Mouse (Mus musculus) gastrocnemius, postnatal 36 days (tissue): ENCODE data around the gene Miox. TPM values are rescaled to one million over a fixed set of nuclear protein-coding genes. Genes with fewer than 3 reads are reported as not detected.
A peak's percentile ranks its signal among the peaks of the same experiment; 100 is the strongest.

ENCODE experiments used
- DNase-seq, 2 experiments: peaks; one replicate each; pipeline ENCODE4 v3.0.0; 2022
- intact Hi-C: fragments of 180-260 bp; cut with DNase I; formaldehyde crosslinking; loops from one replicate; pipeline ENCODE4 v1.15.1; 2025
- total RNA-seq, 2 experiments: library from RNA; stranded (reverse); gene quantifications; 2 replicates each; pipeline ENCODE4 v1.2.3; 2021

Miox gene
- total RNA-seq, 2 experiments from 2014 or later = not detected

DNA sequence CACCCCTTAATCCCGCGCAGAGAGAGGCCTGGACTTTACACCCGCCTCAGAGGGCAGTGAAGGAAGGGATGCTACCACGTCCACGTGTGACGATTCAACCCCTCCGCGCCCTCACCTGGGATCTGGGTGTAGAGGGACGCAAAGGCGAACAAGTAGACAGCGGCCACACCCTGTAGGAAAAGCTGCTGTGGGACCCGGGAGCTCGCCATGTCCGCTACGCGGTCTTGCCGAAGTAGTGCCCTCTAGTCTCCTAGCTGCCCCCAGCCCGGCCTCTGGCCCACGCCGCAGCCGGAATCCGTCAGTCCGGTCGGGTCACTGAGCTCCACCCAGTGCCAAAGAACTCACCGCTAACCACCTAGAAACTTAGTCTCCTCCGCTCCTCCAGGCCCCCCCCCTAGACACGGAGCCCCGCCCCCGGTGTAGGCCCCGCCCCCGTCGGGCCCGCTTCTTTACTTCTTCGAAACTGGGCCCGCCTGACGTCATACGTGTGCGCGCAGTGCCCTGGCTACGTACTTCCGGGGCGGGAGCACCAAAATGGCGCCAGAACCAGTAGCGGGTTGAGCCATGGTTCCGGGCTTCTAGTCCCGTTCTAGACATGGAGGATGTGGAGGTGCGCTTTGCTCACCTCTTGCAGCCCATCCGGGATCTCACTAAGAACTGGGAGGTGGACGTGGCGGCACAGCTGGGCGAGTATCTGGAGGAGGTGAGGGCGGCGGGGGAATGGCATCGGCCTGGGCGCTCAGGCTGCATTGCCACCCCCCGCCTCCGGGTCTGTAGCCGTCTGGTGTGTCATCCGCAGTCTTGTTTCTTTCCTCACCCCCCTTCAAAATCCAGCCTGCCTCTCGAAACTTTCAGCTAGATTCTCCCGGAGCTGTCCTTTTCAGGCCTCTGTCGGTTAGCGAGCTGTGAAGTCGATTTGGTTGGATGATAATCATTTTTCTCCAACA is 21.3 kb downstream of the Miox start, which contains the start of the genes Lmf2 and Ncaph2:
Gene Lmf2 (minus strand): TSS at position 419 of the 947 bp plus-strand sequence.
Gene Ncaph2 (plus strand): TSS at position 479 of the 947 bp plus-strand sequence.
- peak; percentile 94 for DNase-seq
- intact Hi-C loops = no loop called here

DNA sequence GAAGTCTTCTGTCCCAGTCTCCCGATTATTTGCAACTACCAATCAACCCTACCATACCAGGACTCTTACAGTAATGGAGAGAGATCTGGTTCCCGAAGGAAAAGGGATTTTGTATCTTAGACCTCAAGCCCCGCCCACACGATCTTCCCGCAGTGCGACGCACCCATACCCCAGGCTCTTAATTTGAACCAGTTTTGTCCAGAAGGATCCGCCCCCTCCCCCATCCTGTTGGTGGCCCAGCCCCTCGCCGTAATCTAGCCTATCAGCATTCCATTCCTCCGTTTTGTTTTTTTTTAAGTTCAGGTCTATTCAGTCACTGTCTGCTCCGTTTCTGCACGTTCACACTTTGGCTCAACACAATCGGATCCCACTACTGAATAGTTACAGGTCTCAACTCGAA is 22.2 kb downstream of the Miox start:
- intact Hi-C loops = no loop called here
- no peak for DNase-seq

DNA sequence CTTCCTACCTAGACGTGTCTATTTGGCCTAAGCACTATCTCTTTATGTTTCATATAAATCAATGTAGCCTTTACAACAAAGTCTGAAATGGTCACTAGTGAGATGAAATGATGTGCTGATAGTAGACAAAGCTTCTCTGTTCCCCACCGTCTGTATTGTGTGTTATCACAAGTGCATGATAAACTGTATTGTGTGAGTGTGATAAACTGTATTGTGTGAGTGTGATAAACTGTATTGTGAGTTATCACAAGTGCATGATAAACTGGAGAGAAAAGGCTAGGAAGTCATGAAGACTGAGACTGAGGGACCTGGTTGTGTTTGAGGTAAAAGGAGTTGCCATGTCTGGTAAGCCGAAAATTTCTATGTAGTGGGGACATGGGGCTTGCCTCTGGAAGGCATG is 24.6 kb downstream of the Miox start:
- DNase-seq = no peak
- intact Hi-C loops = no loop called here

DNA sequence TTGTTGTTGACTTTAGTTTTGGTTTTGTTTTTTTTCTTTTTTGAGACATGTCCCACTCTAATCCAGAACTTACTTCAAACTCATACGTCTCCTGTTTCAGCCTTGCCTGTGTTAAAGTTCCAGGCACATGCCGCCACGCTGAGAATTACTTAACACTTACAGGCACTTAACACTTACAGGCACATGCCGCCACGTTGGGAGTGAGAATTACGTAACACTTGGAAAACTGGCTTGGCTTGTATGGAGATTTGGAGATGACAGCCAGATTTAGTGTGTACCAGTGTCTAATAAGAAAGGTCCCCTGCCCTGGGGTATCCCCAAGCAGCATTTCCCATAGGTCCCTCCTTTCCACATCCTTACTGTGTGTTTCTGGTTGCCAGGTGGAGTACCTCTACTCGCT is 28.9 kb downstream of the Miox start:
- intact Hi-C loops = no loop called here
- no peak for DNase-seq

DNA sequence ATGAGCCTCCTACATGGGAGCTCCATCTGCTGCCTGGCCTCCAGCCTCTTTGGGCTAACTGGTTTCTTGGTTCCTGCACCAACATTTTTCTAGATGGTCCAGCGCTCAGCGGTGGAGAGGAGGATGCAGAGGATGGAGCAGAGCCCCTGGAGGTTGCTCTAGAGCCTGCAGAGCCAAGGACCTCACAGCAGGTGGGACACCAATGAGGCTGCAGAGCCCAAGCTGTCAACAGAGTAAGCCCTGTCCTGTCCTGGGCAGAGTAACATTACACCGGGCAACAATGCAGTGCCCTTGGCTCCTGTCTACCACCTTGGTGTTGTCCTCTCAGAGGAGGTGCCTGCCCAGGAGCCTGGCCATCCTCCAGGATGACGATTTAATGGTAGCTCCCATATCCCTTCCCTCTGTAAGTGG is 30.9 kb downstream of the Miox start:
- intact Hi-C loops = no loop called here
- no peak for DNase-seq

DNA sequence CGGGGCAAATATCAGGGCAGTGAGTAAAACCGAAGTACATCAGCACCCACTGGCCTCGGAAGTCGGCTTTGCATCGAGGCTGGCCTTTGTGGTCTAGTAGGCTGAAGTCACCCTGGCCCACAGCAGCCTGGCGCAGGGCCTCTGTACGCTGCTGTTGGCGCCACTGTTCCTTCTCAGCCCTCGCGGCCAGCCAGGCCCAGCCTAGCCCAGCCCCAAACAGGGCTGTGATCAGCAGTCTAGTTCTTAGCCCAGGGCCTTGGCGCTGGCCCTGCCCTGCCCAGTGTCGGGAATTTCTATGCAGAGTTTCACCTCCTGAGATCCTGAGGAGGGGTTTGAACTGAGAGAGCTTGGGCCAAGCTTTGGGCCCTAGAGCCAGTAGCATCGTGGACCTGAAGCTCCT is 37.9 kb downstream of the Miox start:
- intact Hi-C loops = loop anchor here (5.0 kb wide), 1 partner anchor 55 kb away; the partner anchor contains the start of genes C730034F03Rik, Chkb, Cpt1b and Gm44502
- DNase-seq = no peak

DNA sequence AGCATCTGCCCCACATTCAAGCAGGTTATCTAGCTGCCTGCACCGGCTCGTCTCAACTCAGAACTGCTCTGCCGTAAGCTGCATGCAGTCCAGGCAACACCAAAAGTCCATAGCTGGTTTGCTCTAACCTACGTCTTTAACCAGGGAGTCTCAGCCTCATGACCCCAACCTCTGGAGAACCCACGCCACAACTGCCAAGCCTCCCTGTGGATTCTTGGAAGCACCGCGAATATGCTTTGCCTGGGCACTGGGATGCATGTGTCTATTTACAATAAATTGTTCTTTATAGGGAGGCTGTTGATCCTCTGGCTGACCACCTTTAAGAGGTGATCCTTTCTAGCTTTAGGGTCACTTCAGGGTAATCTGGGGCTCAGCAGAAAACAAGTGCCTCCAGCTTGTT is 38.3 kb downstream of the Miox start:
- intact Hi-C loops = loop anchor here (5.0 kb wide), 1 partner anchor 55 kb away; the partner anchor contains the start of genes C730034F03Rik, Chkb, Cpt1b and Gm44502

DNA sequence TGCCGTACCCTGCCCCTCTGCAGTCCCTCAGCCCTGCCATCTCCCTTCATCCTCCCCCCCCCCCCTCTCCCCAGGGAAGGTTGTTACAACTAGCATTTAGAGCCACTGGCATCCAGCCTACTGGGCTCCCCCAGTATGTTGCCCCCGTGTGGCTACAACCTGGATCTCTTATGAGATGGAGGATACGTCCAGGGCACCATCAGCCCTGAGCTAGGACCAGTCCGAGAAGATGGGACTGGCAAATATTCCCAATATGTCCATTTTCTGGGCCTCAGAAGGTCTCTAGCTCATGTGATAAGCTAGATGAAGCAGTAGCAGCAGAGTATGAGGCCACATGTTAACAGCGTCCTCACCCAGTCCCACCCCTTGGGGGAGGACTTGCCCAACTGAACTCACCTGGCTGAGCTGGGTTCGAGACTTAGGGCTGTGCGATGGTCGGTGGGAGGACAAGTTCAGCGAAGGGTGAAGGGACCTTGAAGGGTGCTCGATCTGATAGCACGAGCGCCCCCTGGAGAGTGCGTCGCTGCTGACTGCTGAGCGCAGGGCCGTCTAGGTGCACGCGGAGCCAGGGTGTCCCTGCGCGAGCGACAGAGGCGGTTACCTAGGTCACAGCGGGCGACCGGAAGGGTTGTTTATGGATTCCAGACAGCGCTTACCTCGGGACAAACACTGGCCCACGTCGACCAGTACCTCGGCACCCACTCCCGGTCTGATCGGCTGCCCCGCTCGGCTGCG is 39.0 kb downstream of the Miox start:
- DNase-seq = peak; percentile 78 to 80
- intact Hi-C loops = loop anchor here (5.0 kb wide), 1 partner anchor 54 kb away; the partner anchor contains the start of genes C730034F03Rik, Chkb, Cpt1b and Gm44502

More for the DNA sequence above, 38.3 kb downstream of the Miox start:
- DNase-seq = no peak

DNA sequence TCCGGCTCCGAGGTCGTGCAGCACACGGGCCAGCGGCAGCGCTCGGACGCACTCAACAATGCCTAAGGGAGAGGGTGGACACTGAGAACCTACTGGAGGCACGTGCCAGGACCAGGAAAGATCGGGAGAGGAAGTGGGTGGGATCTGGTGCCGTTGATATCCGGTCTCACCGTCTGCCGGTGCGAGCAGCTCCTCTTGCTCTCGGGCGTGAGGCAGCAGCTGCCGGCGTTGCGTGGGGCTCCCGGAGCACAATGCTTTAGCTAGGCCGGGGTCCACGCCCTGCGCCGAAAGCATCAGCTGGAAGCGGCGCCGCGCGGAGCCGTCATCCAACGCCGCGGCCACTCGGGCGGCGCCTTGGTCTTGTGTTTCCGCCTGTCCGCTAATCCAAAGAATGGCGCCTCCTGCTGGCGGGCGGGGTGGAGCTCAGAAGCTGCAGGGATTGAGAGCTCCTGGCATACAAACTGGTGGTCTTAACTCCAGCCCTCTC is 39.6 kb downstream of the Miox start, which contains the start of gene Sco2:
Gene Sco2 (minus strand): TSS at position 85 of the 487 bp plus-strand sequence.
- peak; percentile 92 to 95 for DNase-seq
- intact Hi-C loops = loop anchor here (5.0 kb wide), 1 partner anchor 53 kb away; the partner anchor contains the start of genes C730034F03Rik, Chkb, Cpt1b and Gm44502

DNA sequence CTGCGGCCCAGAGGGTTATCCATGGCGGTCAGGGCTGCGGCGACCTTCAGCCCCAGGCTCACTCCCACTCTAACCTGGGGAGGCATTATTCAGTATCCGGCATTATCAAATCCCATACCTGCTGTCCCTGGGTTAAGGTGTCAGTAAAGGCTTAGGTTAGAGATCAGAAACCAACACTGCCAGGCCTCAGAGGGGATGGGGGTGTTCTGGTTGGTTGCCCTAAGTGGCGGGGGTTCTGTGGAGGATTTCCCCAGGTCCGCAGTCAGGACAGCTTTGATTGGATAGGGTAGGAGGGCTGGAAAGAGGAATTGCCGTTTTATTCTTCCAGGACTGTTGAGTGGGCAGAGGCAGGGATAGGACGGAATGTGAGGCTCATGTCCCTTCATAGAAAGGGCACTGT is 40.1 kb downstream of the Miox start:
- DNase-seq = no peak
- intact Hi-C loops = loop anchor here (5.0 kb wide), 1 partner anchor 53 kb away; the partner anchor contains the start of genes C730034F03Rik, Chkb, Cpt1b and Gm44502

DNA sequence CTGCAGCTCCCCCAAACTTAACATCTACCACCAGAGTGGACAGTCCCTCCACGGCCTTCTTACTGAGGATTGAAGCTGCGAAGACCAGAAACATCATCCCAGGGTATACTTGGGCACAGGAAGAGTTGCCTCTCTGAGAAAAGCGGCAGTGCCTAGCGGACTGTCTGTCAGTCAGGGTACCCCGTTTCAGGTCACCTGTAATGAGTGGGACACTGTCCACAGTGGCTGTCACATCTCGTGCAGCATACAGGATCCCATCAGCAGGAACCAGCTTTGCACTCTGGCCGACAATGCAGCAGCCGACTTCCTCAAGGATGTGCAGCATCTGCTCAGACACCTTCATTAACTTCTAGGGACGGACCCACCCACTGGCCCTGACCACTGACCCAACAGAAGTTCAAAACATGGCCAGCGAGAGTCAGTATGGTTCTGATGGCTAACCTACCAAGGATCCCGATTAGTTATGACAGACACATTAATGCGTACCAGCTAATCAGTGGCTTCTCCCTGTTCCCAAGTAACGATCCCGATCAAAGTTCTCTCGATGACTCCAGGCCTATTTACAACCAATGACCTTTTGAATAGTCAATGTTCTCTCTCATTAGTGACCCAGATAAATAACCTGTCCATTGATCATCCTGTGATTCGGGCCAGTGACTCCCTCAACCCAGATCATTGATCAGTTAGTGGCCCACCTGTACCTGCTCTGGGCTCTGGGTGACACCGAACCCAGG is 40.8 kb downstream of the Miox start:
- intact Hi-C loops = loop anchor here (5.0 kb wide), 1 partner anchor 52 kb away; the partner anchor contains the start of genes C730034F03Rik, Chkb, Cpt1b and Gm44502

DNA sequence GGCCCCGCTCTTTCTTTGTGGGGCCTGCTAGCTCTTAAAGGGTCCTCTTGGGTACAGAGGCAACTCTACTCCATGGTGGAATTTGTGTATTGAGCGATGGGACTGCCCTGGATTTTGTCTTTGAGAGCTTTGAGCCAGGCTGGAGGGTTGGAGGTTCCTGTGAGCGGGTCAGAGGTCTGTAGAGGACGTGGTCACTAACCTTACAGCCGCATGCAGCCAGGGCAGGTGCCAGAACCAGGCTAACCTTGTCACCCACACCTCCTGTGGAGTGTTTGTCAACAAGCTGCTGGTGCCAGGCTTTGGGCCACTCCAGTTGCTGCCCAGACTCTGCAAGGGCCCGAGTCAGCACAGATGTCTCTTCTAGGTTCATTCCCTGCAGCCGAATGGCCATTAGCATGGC is 41.8 kb downstream of the Miox start:
- no peak for DNase-seq
- intact Hi-C loops = no loop called here

More for the DNA sequence above, 40.8 kb downstream of the Miox start:
- no peak for DNase-seq

DNA sequence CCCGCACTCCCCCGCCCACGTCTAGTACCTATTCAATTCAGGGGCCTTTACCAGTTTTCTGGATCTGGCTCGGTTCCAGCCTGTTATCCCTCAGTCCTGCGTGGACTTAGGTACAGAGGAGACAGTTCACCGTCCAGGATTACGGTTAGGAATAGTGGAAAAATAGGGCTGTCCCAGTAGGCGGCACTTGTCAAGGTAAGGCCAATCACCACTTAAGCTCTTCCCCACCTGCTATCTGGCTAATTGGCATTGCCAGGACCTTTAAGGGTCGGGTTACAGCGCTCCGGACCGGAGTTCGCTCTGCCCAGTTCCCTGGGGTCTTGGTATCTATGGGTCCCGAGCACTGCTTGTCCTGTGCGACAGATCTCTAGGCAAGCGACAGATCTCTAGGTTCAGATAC is 42.8 kb downstream of the Miox start, which contains the start of gene Tymp:
Gene Tymp (minus strand): TSS at position 83 of the 400 bp plus-strand sequence.
- intact Hi-C loops = no loop called here
- no peak for DNase-seq

DNA sequence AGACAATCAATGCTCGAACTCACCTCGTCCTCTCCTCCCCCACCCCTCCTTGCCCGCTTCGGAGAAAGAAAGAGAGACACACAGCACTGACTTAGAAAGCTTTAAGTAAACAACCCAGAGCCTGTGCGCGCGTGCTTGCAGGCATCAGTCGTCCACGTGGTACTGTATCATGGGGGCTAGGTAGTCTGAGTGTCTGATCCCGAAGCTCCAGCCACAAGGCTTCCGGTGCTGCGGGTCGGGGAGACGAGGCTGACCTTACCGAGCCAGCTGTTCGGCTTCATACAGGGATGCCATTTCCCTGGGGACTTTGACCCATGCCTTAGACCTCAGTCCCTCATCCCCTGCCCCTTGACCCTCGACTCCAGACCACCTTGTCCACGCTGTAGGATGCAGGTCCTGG is 43.2 kb downstream of the Miox start:
- intact Hi-C loops = no loop called here

DNA sequence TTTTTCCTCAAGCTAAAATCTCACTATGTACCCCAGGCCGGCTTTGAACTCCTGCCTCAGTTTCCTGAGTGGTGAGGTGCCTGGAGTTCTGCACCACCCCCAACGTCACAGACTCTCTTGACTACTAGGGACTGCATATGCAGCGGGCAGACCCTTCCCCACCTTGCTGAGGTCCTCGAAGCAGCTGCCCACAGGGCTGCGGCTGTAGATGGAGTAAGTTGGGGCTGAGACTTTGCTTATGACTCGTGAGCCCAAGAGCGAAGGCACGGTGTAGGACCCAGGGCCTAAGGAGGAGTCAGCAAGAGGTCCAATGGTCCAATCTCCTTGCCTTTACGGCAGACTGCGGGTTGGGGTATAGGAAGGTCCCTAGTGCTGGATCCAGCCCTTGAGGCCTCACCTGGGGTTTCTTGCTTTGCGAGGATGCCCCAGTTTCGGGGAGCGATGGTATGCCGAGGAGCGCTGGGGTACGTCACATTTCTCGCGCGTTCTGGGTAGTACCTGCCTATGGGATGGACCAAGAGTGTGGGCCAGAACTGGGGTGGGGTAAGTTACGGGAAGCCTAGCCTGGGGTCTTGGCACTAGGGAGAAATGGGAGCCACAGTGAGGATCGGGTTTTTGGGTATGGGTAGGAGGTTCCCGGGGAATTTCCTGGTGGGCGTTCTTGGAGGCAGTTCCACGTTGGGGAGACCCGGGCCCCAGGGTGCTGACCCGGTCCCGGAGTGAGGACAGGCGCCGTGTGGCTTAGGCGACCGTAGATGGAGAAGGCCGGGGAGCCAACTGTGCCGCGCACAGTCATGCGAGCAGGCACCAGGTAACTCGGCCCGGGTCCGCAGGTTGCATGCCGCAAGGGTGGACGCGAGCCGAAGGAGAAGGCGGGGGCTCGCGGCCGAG is 44.0 kb downstream of the Miox start:
- intact Hi-C loops = no loop called here
- no peak for DNase-seq

More for the DNA sequence above, 43.2 kb downstream of the Miox start:
- no peak for DNase-seq

DNA sequence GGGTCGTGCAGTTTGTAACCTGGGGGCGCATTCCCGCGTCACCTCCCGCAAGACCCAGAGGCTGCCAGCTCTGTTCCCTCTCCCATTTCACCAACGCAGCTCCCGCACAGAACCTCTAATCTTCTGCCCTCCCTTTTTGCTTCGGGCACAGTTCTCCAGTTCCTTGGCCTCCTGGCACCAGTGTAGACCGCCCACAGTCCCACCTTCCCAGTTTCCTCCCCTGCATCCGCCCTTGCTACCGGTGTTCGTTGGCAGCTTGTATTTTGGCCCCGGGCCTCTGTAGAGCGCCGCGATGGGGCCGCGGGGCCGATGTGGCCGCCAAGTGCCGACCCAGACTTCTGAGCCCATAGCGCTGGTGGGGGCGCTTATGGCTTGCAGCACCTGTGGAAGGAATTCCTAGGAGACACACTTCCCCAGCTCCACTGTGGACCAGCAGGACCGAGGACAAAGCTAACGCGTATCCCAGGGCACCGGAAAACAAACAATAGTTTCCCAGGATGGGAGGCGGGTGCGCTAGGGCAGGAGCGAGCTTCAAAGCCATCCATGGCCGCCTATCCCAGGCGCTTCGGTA is 44.7 kb downstream of the Miox start, which contains the start of gene Odf3b:
Gene Odf3b (minus strand): TSS at position 452 of the 571 bp plus-strand sequence.
- intact Hi-C loops = no loop called here
- no peak for DNase-seq

DNA sequence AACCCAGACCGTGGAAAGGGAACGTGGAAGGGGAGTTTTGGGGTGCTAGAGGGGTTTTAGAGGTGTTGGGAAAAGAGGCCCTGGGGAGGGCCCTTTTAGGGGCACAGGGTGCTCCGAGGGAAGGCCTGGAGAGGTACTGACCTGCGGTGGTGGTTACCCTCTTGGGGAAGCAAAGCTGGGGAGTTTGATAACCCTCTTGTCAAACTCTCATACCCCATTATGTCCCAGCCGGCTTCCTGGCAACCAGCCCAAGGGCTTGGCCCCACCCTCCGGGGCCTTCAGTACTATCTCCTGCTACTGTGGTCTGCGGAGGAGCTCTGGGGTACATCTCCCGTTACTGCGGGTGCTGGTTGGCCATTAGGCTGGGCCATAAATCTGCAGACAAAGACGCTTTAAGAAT is 45.2 kb downstream of the Miox start:
- DNase-seq = no peak
- intact Hi-C loops = no loop called here

DNA sequence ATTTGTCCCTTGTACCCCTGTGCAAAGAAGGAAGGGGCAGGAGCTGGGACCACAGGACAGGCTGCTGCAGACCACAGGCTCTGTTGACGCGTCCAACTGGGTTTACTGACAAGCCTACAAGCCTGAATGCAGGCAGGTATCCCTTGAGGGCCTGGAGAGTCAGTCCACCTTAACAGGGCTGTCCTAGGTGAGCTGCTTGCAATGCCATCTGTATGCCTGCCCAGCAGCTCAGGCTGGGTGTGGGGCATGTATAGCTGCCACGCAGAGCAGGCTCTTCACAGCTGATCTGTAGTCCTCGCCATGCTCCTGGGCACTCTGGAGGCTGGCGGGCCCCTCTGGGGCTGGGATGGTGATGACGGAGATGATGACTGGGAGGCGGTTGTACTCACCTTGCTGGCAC is 50.4 kb downstream of the Miox start, which contains the start of gene Klhdc7b:
Gene Klhdc7b (plus strand): TSS at position 301 of the 400 bp plus-strand sequence.
- intact Hi-C loops = no loop called here
- no peak for DNase-seq
